Mouse (Mus musculus): ENCODE measurements around the gene Cd9. TPM values are rescaled to one million over a fixed set of nuclear protein-coding genes. Genes with fewer than 3 reads are reported as not detected.

The Cd9 gene
- polyA plus RNA-seq, 1 experiment from 2014 or later: 243 TPM

- Histone ChIP-seq H3K4me2 (ENCODE audit: low read depth, low read length) (0 out of 2 replicates have a peak overlapping the region, but pooled peaks have one; percentile 9), H3K27ac (ENCODE audit: low read depth) (no peak overlapping the region), H3K27me3 (ENCODE audit: insufficient read depth, low read length) (no peaks in the 10 kb centered on the region), H3K9me3 (ENCODE audit: low read length) (no peaks in the 10 kb centered on the region), H3K36me3 (replicated peaks; ENCODE audit: insufficient read depth, low read length) (no peaks in the 10 kb centered on the region), H3K4me3 (ENCODE audit: low read depth, low read length) (no peak overlapping the region), H3K4me1 (ENCODE audit: insufficient read depth) (peaks cover 15% of the 10 kb centered on the region), H3K9ac (replicated peaks) (no peak overlapping the region)
- DNase-seq (peak; percentile 40), ATAC-seq (no peak)
- 31% methylated on average over 15 of the region's 15 CpGs for WGBS (ENCODE audit: insufficient replicate concordance)
- TF ChIP-seq CTCF (IDR thresholded peaks at IDR 0.05; ENCODE audit: low read depth): no peak
- no peak for TF ChIP-seq EP300 (IDR thresholded peaks at IDR 0.05; ENCODE audit: low read depth)
Measured at GRCm38 (mm10) chr6:125425205-125426090, 69.1 kb downstream of the Cd9 start.

- no peak for TF ChIP-seq CTCF (IDR thresholded peaks at IDR 0.05; ENCODE audit: low read depth)
- no peak for TF ChIP-seq EP300 (IDR thresholded peaks at IDR 0.05; ENCODE audit: low read depth)
- no peaks in the 10 kb centered on the region for H3K36me3 ChIP-seq (replicated peaks; ENCODE audit: insufficient read depth, low read length)
- no peaks in the 10 kb centered on the region for H3K27me3 ChIP-seq (ENCODE audit: insufficient read depth, low read length)
- no peak overlapping the region for H3K4me2 ChIP-seq (ENCODE audit: low read depth, low read length)
- H3K4me1 ChIP-seq (ENCODE audit: insufficient read depth): peaks cover 15% of the 10 kb centered on the region
- no peaks in the 10 kb centered on the region for H3K9me3 ChIP-seq (ENCODE audit: low read length)
- H3K4me3 ChIP-seq (ENCODE audit: low read depth, low read length): no peak overlapping the region
- no peak for ATAC-seq
- no peak overlapping the region for H3K9ac ChIP-seq (replicated peaks)
- 74% methylated on average over 3 of the region's 3 CpGs for WGBS (ENCODE audit: insufficient replicate concordance)
- H3K27ac ChIP-seq (ENCODE audit: low read depth): no peak overlapping the region
- DNase-seq: no peak
Measured at GRCm38 (mm10) chr6:125424156-125424555, 70.4 kb downstream of the Cd9 start.

GRCm38 (mm10) chr6:125423507-125423906 is 71.1 kb downstream of the Cd9 start:
- no peak overlapping the region for H3K9ac ChIP-seq (replicated peaks)
- TF ChIP-seq EP300 (IDR thresholded peaks at IDR 0.05; ENCODE audit: low read depth) (no peak), CTCF (IDR thresholded peaks at IDR 0.05; ENCODE audit: low read depth) (no peak)
- no peak overlapping the region for H3K27ac ChIP-seq (ENCODE audit: low read depth)
- H3K36me3 ChIP-seq (replicated peaks; ENCODE audit: insufficient read depth, low read length): no peaks in the 10 kb centered on the region
- H3K4me2 ChIP-seq (ENCODE audit: low read depth, low read length): no peak overlapping the region
- no peaks in the 10 kb centered on the region for H3K27me3 ChIP-seq (ENCODE audit: insufficient read depth, low read length)
- ATAC-seq (no peak), DNase-seq (no peak)
- H3K4me1 ChIP-seq (ENCODE audit: insufficient read depth): peaks cover 15% of the 10 kb centered on the region
- 63% methylated on average over 13 of the region's 13 CpGs for whole genome bisulfite sequencing (ENCODE audit: insufficient replicate concordance)
- no peaks in the 10 kb centered on the region for H3K9me3 ChIP-seq (ENCODE audit: low read length)
- H3K4me3 ChIP-seq (ENCODE audit: low read depth, low read length): no peak overlapping the region

- DNase-seq: no peak
- H3K9me3 ChIP-seq (ENCODE audit: low read length): no peaks in the 10 kb centered on the region
- TF ChIP-seq CTCF (IDR thresholded peaks at IDR 0.05; ENCODE audit: low read depth) (no peak), EP300 (IDR thresholded peaks at IDR 0.05; ENCODE audit: low read depth) (no peak)
- 38% methylated on average over 3 of the region's 3 CpGs for WGBS (ENCODE audit: insufficient replicate concordance)
- no peak overlapping the region for H3K9ac ChIP-seq (replicated peaks)
- no peak overlapping the region for H3K27ac ChIP-seq (ENCODE audit: low read depth)
- 0 out of 2 replicates have a peak overlapping the region, but pooled peaks have one; percentile 62 for H3K4me2 ChIP-seq (ENCODE audit: low read depth, low read length)
- no peak for ATAC-seq
- no peaks in the 10 kb centered on the region for H3K36me3 ChIP-seq (replicated peaks; ENCODE audit: insufficient read depth, low read length)
- no peak overlapping the region for H3K4me3 ChIP-seq (ENCODE audit: low read depth, low read length)
- peaks cover 15% of the 10 kb centered on the region for H3K4me1 ChIP-seq (ENCODE audit: insufficient read depth)
- no peaks in the 10 kb centered on the region for H3K27me3 ChIP-seq (ENCODE audit: insufficient read depth, low read length)
Measured at GRCm38 (mm10) chr6:125423099-125423498, 71.5 kb downstream of the Cd9 start.

GRCm38 (mm10) chr6:125422051-125422822 is 72.4 kb downstream of the Cd9 start:
- H3K27me3 ChIP-seq (ENCODE audit: insufficient read depth, low read length): no peaks in the 10 kb centered on the region
- TF ChIP-seq EP300 (IDR thresholded peaks at IDR 0.05; ENCODE audit: low read depth) (no peak), CTCF (IDR thresholded peaks at IDR 0.05; ENCODE audit: low read depth) (no peak)
- ATAC-seq (peak; percentile 18; the same call in 1 of the 2 replicates), DNase-seq (peak; percentile 78)
- H3K27ac ChIP-seq (ENCODE audit: low read depth): no peak overlapping the region
- peak overlapping the region; percentile 62 for H3K4me2 ChIP-seq (ENCODE audit: low read depth, low read length)
- no peaks in the 10 kb centered on the region for H3K36me3 ChIP-seq (replicated peaks; ENCODE audit: insufficient read depth, low read length)
- WGBS (ENCODE audit: insufficient replicate concordance): 18% methylated on average over 19 of the region's 20 CpGs
- H3K9me3 ChIP-seq (ENCODE audit: low read length): no peaks in the 10 kb centered on the region
- H3K4me1 ChIP-seq (ENCODE audit: insufficient read depth): peaks cover 15% of the 10 kb centered on the region
- 0 out of 2 replicates have a peak overlapping the region, but pooled peaks have one; percentile 22 for H3K4me3 ChIP-seq (ENCODE audit: low read depth, low read length)
- H3K9ac ChIP-seq (replicated peaks): no peak overlapping the region

All from liver, postnatal 0 days (tissue).